Mouse (Mus musculus) right cerebral cortex, adult 2 months (tissue): ENCODE measurements around the gene Ttc7b.
A peak's percentile ranks its signal among the peaks of the same experiment; 100 is the strongest.

Experiments
- DNase-seq, 2 experiments: peaks; one replicate each; pipeline ENCODE4 v3.0.0; 2021 to 2022; ENCODE audit warnings: low spot score in 2 of 2

Ttc7b gene

DNA sequence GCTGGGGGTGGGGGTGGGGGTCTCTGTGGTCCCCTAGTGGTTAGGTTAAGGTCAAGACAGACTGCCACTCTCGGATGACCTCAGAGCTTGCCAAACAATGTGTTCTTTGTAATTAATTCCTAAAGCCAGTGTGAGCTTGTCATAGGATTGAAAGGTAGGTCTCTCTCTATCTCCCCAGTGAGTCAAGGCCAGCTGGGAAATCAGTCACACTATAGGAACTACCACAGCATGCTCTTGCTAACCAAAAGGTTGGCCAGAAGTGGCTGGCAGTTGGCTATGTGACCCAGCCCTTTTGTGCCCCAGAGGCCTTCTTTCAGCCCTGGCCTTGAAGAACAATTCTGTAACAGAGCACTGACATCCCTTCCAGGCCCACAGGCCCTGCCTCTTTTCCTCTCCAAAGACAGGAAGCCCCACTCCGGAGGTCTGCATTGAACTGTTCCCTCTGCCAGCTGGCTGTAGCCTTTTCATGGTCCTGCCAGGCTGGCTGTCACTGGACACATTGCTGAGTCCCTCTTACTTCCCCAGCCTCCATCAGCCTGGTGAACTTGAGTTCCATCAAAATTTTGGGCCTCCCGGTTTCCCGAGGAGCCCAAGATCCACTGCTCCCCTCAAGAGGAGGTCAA, 215.5 kb downstream of the Ttc7b start:
- DNase-seq, result no peak

GRCm38 (mm10) chr12:100304280-100304679, 216.3 kb downstream of the Ttc7b start:
- DNase-seq, result no peak

DNA sequence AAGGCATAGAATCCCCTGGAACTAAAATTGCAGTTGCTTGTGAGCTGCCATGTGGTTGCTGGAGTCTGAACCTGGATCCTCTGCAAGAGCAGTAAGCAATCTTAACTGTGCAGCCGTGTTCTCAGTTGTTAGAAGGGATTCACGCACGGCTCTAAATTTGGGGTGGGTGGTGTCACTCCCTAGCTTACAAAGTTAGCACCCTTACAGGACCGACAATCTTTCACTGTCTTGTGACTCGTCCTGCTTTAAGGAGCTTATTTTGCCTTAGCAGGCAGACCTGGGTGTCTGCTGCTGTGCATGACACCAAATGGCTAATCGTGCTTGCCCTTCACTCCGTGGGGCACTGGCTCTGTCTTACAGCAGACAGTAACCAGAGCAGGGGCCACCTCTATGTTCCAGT, 217.5 kb downstream of the Ttc7b start:
- peak; percentile 55 to 62 for DNase-seq

DNA sequence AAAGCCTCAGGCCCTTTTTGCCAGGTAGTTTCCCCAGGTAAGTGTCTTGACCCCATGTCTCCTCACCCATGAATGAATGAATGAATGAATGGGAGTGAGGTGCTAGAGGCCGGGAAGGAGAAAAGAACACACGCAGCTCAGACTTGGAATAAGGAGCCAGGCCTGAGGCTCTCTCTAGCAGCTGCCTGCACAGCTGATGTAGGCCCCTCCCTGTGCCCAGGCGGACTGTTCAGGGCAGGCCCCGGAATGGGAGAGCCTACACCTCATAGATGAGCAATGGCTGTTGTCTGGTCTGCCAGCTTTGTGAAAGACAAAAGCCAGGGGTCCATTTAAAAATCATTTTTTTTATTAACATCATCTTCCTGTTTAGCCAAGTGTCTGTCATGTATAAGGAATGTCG, 220.2 kb downstream of the Ttc7b start:
- no peak for DNase-seq

- DNase-seq, result no peak
Measured at GRCm38 (mm10) chr12:100299322-100299726, 221.3 kb downstream of the Ttc7b start.

GRCm38 (mm10) chr12:100298788-100299187, 221.8 kb downstream of the Ttc7b start:
- no peak for DNase-seq

- no peak for DNase-seq
Measured at GRCm38 (mm10) chr12:100297961-100298360, 222.7 kb downstream of the Ttc7b start.

DNA sequence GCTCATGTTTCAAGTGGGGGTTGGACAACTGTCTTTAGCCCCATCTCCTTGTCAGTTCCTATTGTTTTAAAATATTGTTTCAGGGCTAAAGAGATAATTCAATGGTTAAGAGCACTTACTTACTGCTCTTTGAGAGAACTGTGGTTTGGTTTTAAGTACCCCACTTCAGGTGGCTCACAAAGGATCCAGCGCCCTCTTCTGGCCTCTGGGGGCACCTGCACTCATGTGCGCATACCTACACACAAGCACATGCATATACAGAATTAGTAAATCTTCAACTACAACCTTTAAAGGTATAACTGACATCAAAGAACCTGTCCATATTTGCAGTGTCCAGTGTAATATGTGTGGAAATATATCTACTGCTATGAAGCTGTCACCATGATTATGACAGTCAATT, 226.2 kb downstream of the Ttc7b start:
- no peak for DNase-seq

DNA sequence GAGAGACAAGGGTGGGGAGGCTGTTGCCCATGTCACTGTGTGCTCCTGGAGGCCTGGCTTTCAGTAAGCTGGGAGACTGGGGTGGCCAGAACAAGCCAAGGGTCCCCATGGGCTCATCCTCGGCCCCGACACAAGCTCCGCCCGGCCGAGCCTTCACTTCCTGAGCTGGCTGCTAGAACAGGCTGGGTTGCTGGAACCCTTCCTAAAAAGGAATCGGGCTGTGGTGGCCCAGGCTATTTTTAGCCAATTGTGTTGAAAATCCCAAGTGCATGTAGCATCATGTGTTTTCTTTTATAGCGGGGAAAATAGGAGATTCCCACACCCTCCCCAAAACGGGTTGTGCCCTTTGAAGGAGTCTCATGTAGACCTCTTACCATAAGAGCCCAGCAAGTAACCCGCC, 226.7 kb downstream of the Ttc7b start:
- no peak for DNase-seq

- peak; percentile 89 to 90 for DNase-seq
Measured at GRCm38 (mm10) chr12:100290711-100291685, 229.6 kb downstream of the Ttc7b start.

DNA sequence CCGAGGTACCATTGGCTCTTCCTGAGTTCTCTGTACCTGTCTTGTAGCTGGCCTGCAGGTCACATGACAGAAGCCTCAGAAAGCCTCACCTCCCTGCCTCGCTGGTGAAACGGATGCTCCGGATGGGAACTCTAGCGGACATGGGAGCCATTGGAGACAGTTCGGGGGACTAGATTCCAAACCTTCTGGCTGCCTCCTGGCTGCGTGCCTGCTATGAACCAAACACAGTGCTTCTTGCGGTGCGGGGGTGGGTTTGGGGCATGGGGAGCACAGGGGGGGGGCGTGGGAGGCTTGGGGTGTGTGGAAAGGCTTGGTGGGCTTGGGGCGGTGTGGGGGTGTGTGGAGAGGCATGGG, 230.5 kb downstream of the Ttc7b start:
- DNase-seq, result no peak

- peak; percentile 73 to 75 for DNase-seq
Measured at GRCm38 (mm10) chr12:100289267-100290177, 231.1 kb downstream of the Ttc7b start.

GRCm38 (mm10) chr12:100288018-100288417, 232.6 kb downstream of the Ttc7b start:
- no peak for DNase-seq

DNA sequence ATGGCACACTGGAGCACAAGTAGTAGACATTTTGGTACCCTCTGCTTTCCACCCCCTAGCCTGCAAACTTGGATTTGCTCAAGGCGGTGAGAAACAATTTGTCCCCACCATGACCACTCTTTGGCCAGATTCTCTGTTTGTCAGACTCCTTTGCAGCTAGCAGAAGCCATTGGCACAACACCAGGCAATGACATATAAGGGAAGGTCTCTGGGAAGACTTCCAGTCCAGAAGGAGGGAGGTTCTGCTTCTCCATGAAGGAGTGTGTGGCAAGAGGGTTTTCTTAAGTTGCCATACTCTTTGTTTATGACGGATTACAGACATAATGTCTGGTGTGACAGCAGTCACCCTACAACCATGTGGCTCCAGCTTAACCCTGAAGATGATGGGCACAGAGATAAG, 233.1 kb downstream of the Ttc7b start:
- no peak for DNase-seq

DNA sequence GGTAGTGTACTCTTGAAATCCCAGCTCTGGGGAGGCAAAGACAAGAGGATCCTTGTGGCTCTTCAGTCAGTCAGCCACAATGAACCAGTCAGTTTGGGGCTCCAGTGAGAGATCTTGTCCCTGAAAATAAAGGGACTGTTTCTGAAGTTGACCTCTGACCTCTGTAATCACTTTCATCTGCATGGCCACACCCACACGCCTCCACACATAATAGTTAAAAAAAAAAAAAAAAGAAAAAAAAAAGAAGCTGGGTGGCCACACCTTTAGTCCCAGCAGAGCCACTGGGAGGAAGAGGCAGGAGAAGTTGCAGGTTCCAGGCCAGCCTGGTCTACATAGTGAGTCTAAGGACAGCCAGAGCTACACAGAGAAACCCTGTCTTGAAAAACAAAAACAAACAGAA, 237.3 kb downstream of the Ttc7b start:
- DNase-seq, result no peak

GRCm38 (mm10) chr12:100282025-100282885, 238.4 kb downstream of the Ttc7b start:
- DNase-seq, result no peak

GRCm38 (mm10) chr12:100280972-100281794, 239.4 kb downstream of the Ttc7b start:
- no peak for DNase-seq

DNA sequence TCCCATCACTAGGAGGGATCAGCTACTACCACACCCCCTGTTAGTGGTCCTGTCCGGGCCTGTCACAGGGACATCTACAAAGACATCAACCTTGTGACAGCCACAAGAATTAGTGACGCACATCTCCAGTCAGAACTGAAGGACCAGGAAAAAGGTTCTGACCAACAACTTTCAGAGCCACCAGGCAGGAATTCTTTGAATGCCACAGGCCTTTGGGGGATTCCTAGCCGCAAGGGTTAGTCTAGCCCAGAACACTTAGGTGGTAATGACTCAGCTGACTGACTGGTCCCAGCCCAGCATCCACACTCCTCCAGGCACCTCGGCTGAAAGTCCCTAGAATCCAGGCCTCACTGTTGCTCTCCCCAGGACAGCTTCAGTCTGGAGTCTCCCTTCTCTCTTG, 240.7 kb downstream of the Ttc7b start:
- DNase-seq, result no peak

DNA sequence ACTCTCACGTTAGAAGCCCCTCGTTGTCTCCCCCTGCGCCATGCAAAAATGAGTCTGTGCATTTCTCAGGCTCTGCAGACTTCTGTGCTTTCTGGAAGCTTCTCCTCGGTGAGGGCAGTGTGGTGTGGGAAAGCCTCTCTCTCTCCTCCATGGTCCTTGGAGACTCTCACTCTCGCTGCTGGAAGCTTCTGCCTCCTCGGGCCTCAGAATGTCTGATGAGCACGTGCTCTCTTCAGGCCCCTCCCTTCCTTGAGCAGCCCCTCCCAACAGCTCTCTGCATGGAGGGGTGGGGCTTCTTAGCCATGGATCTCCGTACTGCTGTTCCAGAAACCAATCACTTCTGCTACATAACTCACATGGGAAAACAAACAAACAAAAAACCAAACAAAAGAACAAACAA, 242.3 kb downstream of the Ttc7b start:
- no peak for DNase-seq

GRCm38 (mm10) chr12:100277534-100277905, 243.1 kb downstream of the Ttc7b start:
- DNase-seq, result no peak
